27 mouse cellular contexts compared by ENCODE assay signal in the genomic region with DNA sequence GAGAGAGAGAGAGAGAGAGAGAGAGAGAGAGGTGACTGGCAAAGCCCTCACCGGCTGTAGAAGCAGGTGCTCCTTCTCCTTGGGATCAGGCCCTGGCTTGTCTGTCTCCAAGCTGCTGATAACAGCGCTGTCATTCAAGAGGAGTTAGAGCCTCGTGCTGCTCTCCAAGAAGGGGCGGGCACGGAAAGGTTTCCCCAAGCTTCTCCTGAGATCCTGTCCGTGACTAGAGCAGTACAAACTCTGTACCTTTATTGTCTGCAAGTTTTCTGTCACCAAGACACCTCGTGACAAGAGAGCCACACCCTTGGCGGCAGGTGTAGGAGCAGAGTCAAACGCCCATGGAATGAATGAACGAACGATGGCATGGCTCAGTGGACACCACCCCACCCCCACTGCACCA. TPM values are rescaled to one million over a fixed set of nuclear protein-coding genes. Genes with fewer than 3 reads are reported as not detected.
DNase-seq lines count a peak whose midpoint lies in the region; ATAC-seq and TF ChIP-seq lines count a peak whose summit lies in the region.
"Had no signal": no experiment of that assay in that cellular context is flagged by ENCODE, and none has a peak within 500 bp of the region (broad histone marks: within the 10 kb centered on the region; RNA-seq: fewer than 3 reads in every experiment).

A gene (minus strand): TSS at position 239 of the 400 bp plus-strand sequence.

- WGBS in intestine, embryonic 16.5 days, result 45% methylated on average over 11 of the region's 11 CpGs
- 43% methylated on average over 11 of the region's 11 CpGs for WGBS in stomach, postnatal 0 days
- WGBS in lung, adult 2 months, result 41% methylated on average over 11 of the region's 11 CpGs

- no peak within 1 kb of the TSS for H3K27ac ChIP-seq in intestine, embryonic 16.5 days (ENCODE audit: low read length)
- 0 out of 2 replicates have a peak within 1 kb of the TSS, but pooled peaks have one; percentile 30 for H3K27ac ChIP-seq in stomach, postnatal 0 days (replicated peaks)
- H3K27ac ChIP-seq: hindbrain, embryonic 10.5 days; hindbrain, postnatal 0 days; layer of hippocampus, adult 2 months; liver, embryonic 13.5 days; lung, embryonic 15.5 days; midbrain, embryonic 13.5 days had no signal

- no peak within 1 kb of the TSS for H3K4me2 ChIP-seq in intestine, embryonic 16.5 days (ENCODE audit: low read depth, low read length)
- no peak within 1 kb of the TSS for H3K4me2 ChIP-seq in stomach, postnatal 0 days (replicated peaks; ENCODE audit: low read depth)
- H3K4me2 ChIP-seq: heart, embryonic 12.5 days; liver, embryonic 13.5 days; lung, embryonic 15.5 days; midbrain, embryonic 13.5 days had no signal

- H3K9me3 ChIP-seq in intestine, embryonic 16.5 days (ENCODE audit: control insufficient read depth, low read length), result no peaks in the 10 kb centered on the region
- no peaks in the 10 kb centered on the region for H3K9me3 ChIP-seq in stomach, postnatal 0 days (ENCODE audit: control insufficient read depth, low read length)
- H3K9me3 ChIP-seq: heart, embryonic 12.5 days; hindbrain, embryonic 10.5 days; liver, embryonic 13.5 days; lung, embryonic 15.5 days; megakaryocyte, embryonic 14.5 days; midbrain, embryonic 13.5 days had no signal

- no peaks in the 10 kb centered on the region for H3K27me3 ChIP-seq in intestine, embryonic 16.5 days (replicated peaks; ENCODE audit: control insufficient read depth, insufficient read depth, low read length)
- no peaks in the 10 kb centered on the region for H3K27me3 ChIP-seq in stomach, postnatal 0 days (ENCODE audit: control insufficient read depth, insufficient read depth, low read length)
- H3K27me3 ChIP-seq: heart, embryonic 12.5 days; liver, embryonic 13.5 days; lung, embryonic 15.5 days; megakaryocyte, embryonic 14.5 days; midbrain, embryonic 13.5 days had no signal

- no peak for TF ChIP-seq POLR2A in lung, adult 2 months (IDR thresholded peaks at IDR 0.05; ENCODE audit: borderline replicate concordance, extremely low read depth, low read depth, low read length)

- no peak for TF ChIP-seq EP300 in stomach, postnatal 0 days (optimal IDR thresholded peaks at IDR 0.05)

- DNase-seq in embryo, embryonic 10 days (ENCODE audit: low spot score), result peak; percentile 6
- DNase-seq in embryo, embryonic 9.5 days (ENCODE audit: extremely low spot score), result no peak
- peak; percentile 7 for DNase-seq in ES-CJ7 (ENCODE audit: low read depth, low spot score)
- DNase-seq in stomach, postnatal 0 days (ENCODE audit: low spot score), result no peak
- DNase-seq in lung, adult 2 months, result no peak
- DNase-seq in kidney, adult 9 months, result no peak
- DNase-seq: adrenal gland, postnatal 25 days; cerebellum, adult 9-10 months; heart, postnatal 10 days; kidney, adult 18-20 months; kidney, postnatal 10 days; liver, embryonic 13.5 days; lung, postnatal 36 days; spleen, adult 18-20 months; thymus, adult 18-20 months; thymus, postnatal 36 days had no signal

- no peak within 1 kb of the TSS for H3K4me3 ChIP-seq in intestine, embryonic 16.5 days (ENCODE audit: low read length)
- H3K4me3 ChIP-seq in stomach, postnatal 0 days (ENCODE audit: low read depth, low read length), result no peak within 1 kb of the TSS
- H3K4me3 ChIP-seq in lung, adult 2 months (replicated peaks; ENCODE audit: extremely low read depth, low read depth, low read length), result no peak within 1 kb of the TSS
- H3K4me3 ChIP-seq: heart, embryonic 12.5 days; hindbrain, embryonic 10.5 days; layer of hippocampus, adult 2 months; liver, embryonic 13.5 days; lung, embryonic 15.5 days; megakaryocyte, embryonic 14.5 days; midbrain, embryonic 13.5 days had no signal

- peak; percentile 89 for ATAC-seq in intestine, embryonic 16.5 days
- ATAC-seq in stomach, postnatal 0 days (ENCODE audit: low FRiP score, low TSS enrichment), result peak; percentile 40; the same call in 1 of the 2 replicates
- ATAC-seq: forebrain, embryonic 14.5 days; hindbrain, postnatal 0 days; midbrain, embryonic 13.5 days had no signal

- no peak within 1 kb of the TSS for H3K9ac ChIP-seq in intestine, embryonic 16.5 days (ENCODE audit: low read depth, low read length)
- no peak within 1 kb of the TSS for H3K9ac ChIP-seq in stomach, postnatal 0 days (ENCODE audit: low read length)
- H3K9ac ChIP-seq: heart, embryonic 12.5 days; liver, embryonic 13.5 days; lung, embryonic 15.5 days; midbrain, embryonic 13.5 days had no signal

- TF ChIP-seq CTCF in stomach, postnatal 0 days (IDR thresholded peaks at IDR 0.05; ENCODE audit: low read depth), result no peak
- TF ChIP-seq CTCF in lung, adult 2 months (IDR thresholded peaks at IDR 0.05; ENCODE audit: insufficient read depth, low read length), result no peak

- 0 out of 2 replicates have a peak, but pooled peaks cover 2% of the 10 kb centered on the region for H3K4me1 ChIP-seq in intestine, embryonic 16.5 days (ENCODE audit: control insufficient read depth, insufficient read depth, low read length)
- no peaks in the 10 kb centered on the region for H3K4me1 ChIP-seq in stomach, postnatal 0 days (replicated peaks; ENCODE audit: control insufficient read depth, insufficient read depth)
- H3K4me1 ChIP-seq in lung, adult 2 months (ENCODE audit: control insufficient read depth, insufficient read depth, low read length), result no peaks in the 10 kb centered on the region
- H3K4me1 ChIP-seq: heart, embryonic 12.5 days; hindbrain, embryonic 10.5 days; liver, embryonic 13.5 days; megakaryocyte, embryonic 14.5 days; midbrain, embryonic 13.5 days had no signal

- no peaks in the 10 kb centered on the region for H3K36me3 ChIP-seq in intestine, embryonic 16.5 days (ENCODE audit: control insufficient read depth, insufficient read depth, low read length)
- no peaks in the 10 kb centered on the region for H3K36me3 ChIP-seq in stomach, postnatal 0 days (ENCODE audit: control insufficient read depth, insufficient read depth, low read length)
- H3K36me3 ChIP-seq: heart, embryonic 12.5 days; hindbrain, embryonic 10.5 days; liver, embryonic 13.5 days; lung, embryonic 15.5 days; midbrain, embryonic 13.5 days had no signal

RNA-seq across cellular contexts. Expression of the gene that starts here (rescaled TPM):
- 0.18 and 0.37 TPM in 2 replicates for polyA plus RNA-seq in intestine, embryonic 16.5 days (2015; fragmentation: Nextera tagmentation; extraction: Ambion mirVana)
- polyA plus RNA-seq in stomach, postnatal 0 days (2015; fragmentation: Nextera tagmentation; extraction: Ambion mirVana), result 29.5 and 31.1 TPM in 2 replicates
- 0.05 and 3.6 TPM in 2 replicates for polyA plus RNA-seq in lung, adult 2 months (2012; rRNA removed)
- polyA plus RNA-seq: forebrain, embryonic 14.5 days; frontal cortex, adult 2 months; gonadal fat pad, adult 2 months; heart, embryonic 12.5 days; hindbrain, postnatal 0 days; liver, embryonic 13.5 days; midbrain, embryonic 13.5 days had no signal

Comparison
In these comparisons a context has a peak if more than half of its experiments do, and no peak if none do; other contexts are left out.
1. DNase-seq: peak in embryo, embryonic 10 days (single experiment) and ES-CJ7 (single experiment); none in embryo, embryonic 9.5 days (single experiment), stomach, postnatal 0 days (single experiment), lung, adult 2 months (single experiment) and kidney, adult 9 months (single experiment).
2. Peak in ATAC-seq in intestine, embryonic 16.5 days; RNA of the gene not detected or under 1 TPM.